Mouse (Mus musculus): Measurements from ENCODE around the gene Mfap2.

- TF ChIP-seq TAL1 (IDR thresholded peaks at IDR 0.05; ENCODE audit: low read length) (no peak), GATA1 (IDR thresholded peaks at IDR 0.05; ENCODE audit: low read length) (no peak)
Measured at GRCm38 (mm10) chr4:140982808-140983207, 27.4 kb upstream of the Mfap2 start.

Data from erythroblast, embryonic 14.5 days (primary cell).